Mouse (Mus musculus): ENCODE measurements around the gene Senp5. TPM values are rescaled to one million over a fixed set of nuclear protein-coding genes. Genes with fewer than 3 reads are reported as not detected.
A peak's percentile ranks its signal among the peaks of the same experiment; 100 is the strongest.

Senp5 gene
- 9.0 and 10.5 TPM in 2 replicates for polyA plus RNA-seq (2014; fragmentation: Nextera tagmentation; extraction: Ambion mirVana)

DNA sequence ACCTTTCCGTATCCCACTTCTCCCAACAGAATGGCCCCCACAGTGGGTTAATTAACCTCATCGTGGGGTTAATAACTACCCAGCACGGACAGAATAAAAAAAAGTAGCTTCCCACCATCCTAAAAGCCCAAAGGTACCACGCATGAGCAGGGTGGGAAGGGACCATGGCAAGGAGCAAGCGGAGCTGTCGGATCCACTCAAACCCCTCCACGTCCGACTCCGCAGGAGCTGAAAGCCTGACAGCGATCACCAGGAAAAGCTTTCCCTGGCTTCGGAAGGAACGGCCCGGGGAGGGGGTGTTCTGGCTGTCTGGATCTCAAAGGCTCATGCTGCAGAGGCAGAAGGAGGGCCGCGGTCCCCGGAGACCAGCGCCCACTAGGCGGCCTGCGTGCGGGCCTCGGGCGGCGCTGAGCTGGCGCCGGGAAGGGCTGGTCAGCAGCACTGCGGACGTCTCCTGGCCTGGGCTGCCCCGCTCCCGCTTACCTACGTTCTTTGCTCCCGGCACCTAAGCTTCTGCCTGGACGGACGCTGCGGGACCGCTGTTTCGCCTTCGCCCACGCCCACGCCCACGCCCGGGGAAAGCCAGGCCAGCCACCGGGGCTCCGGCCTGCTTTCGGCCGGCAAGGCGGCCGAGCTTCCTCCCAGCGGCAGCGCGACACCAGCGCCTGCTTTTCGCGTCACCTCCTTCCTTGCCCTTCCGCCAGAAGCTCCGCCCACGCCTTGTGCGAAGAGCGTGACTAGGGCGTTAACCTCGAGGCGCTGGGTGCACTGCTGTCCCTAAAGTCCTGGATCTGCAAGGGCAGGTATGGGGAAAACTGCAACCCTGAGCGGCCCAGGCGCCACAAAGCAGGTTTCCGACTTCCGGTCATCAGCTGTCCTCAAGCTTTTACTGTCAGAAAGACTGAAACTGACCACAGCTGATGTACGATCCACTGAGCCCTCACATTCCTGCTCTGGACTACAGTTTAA lies at the start of gene Senp5:
Gene Senp5, minus strand, starts transcription at position 779 of the 969 bp plus-strand sequence.
- peak; percentile 92 for ATAC-seq (replicated peaks; ENCODE audit: low FRiP score, low TSS enrichment, low read depth)
- Histone ChIP-seq H3K27me3 (replicated peaks; ENCODE audit: control insufficient read depth, insufficient read depth, low read length) (no peaks in the 10 kb centered on the region), H3K4me2 (ENCODE audit: low read length) (peak within 1 kb of the TSS; percentile 77), H3K4me1 (replicated peaks; ENCODE audit: control insufficient read depth, insufficient read depth, low read length) (peaks cover 14% of the 10 kb centered on the region), H3K36me3 (ENCODE audit: control insufficient read depth, insufficient read depth, low read length) (peaks cover 6% of the 10 kb centered on the region), H3K27ac (ENCODE audit: low read depth) (peak within 1 kb of the TSS; percentile 66), H3K9ac (ENCODE audit: low read length) (peak within 1 kb of the TSS; percentile 82), H3K9me3 (ENCODE audit: control insufficient read depth, low read length) (no peaks in the 10 kb centered on the region), H3K4me3 (ENCODE audit: low read depth, low read length) (peak within 1 kb of the TSS; percentile 85)
- DNase-seq (ENCODE audit: low spot score), result peak; percentile 91
- under 1% methylated on average over 66 of the region's 66 CpGs for WGBS

GRCm38 (mm10) chr16:32042367-32042766 lies 39.3 kb upstream of the Senp5 start:
- Histone ChIP-seq H3K4me3 (ENCODE audit: low read depth, low read length) (no peak overlapping the region), H3K9ac (ENCODE audit: low read length) (no peak overlapping the region), H3K27me3 (replicated peaks; ENCODE audit: control insufficient read depth, insufficient read depth, low read length) (no peaks in the 10 kb centered on the region), H3K27ac (ENCODE audit: low read depth) (no peak overlapping the region), H3K4me1 (replicated peaks; ENCODE audit: control insufficient read depth, insufficient read depth, low read length) (no peaks in the 10 kb centered on the region), H3K4me2 (ENCODE audit: low read length) (no peak overlapping the region), H3K36me3 (ENCODE audit: control insufficient read depth, insufficient read depth, low read length) (peaks cover 83% of the 10 kb centered on the region), H3K9me3 (ENCODE audit: control insufficient read depth, low read length) (no peaks in the 10 kb centered on the region)
- ATAC-seq (replicated peaks; ENCODE audit: low FRiP score, low TSS enrichment, low read depth), result no peak
- WGBS, result 93% methylated on average over 4 of the region's 4 CpGs
- DNase-seq (ENCODE audit: low spot score), result no peak

DNA sequence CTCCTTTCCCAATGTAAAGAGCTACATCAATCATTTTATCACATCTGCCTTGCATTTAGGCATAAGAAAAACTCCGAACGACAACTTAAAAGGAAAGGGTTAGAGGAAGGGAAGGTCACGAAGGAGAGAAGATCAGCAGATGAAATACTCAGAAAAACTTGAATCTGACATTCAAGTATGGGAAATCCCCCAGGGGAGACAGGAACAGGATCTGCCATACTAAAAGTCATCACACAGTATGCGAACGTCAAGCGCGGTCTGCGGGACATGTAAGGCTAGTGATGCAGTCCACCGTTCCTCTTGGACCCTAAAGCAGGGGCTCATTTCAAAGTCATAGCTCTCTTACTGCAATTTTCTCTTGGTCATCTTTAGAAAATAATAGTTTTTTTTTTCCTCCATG lies 16.6 kb upstream of the Senp5 start:
- Histone ChIP-seq H3K9me3 (ENCODE audit: control insufficient read depth, low read length) (no peaks in the 10 kb centered on the region), H3K27me3 (replicated peaks; ENCODE audit: control insufficient read depth, insufficient read depth, low read length) (no peaks in the 10 kb centered on the region), H3K4me1 (replicated peaks; ENCODE audit: control insufficient read depth, insufficient read depth, low read length) (no peaks in the 10 kb centered on the region), H3K4me3 (ENCODE audit: low read depth, low read length) (no peak overlapping the region), H3K4me2 (ENCODE audit: low read length) (no peak overlapping the region), H3K36me3 (ENCODE audit: control insufficient read depth, insufficient read depth, low read length) (peaks cover 90% of the 10 kb centered on the region), H3K9ac (ENCODE audit: low read length) (no peak overlapping the region), H3K27ac (ENCODE audit: low read depth) (no peak overlapping the region)
- ATAC-seq (replicated peaks; ENCODE audit: low FRiP score, low TSS enrichment, low read depth), result no peak
- no peak for DNase-seq (ENCODE audit: low spot score)
- WGBS, result 94% methylated on average over 9 of the region's 9 CpGs

DNA sequence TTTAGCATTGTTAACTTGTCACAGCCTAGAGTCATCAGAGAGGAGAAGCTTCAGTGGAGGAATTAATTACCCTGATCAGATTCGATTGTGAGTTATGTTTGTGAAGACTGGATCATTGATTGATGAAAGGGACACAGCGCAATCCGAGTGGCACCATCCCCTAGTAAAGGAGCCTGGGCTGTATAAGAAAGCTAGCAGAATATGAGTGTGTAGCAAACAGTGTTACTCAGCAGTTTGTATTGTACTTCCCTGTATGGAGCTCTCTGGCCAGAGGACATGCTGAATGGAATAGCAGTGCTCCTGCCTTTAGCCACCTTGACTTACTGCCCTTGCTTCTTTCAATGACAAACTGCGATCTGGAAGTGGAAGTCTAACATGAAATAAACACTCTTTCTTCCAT lies 7.2 kb upstream of the Senp5 start:
- Histone ChIP-seq H3K27ac (ENCODE audit: low read depth) (no peak overlapping the region), H3K9ac (ENCODE audit: low read length) (no peak overlapping the region), H3K9me3 (ENCODE audit: control insufficient read depth, low read length) (no peaks in the 10 kb centered on the region), H3K4me3 (ENCODE audit: low read depth, low read length) (no peak overlapping the region), H3K27me3 (replicated peaks; ENCODE audit: control insufficient read depth, insufficient read depth, low read length) (no peaks in the 10 kb centered on the region), H3K36me3 (ENCODE audit: control insufficient read depth, insufficient read depth, low read length) (peaks cover 9% of the 10 kb centered on the region; the same call in 1 of the 2 replicates), H3K4me1 (replicated peaks; ENCODE audit: control insufficient read depth, insufficient read depth, low read length) (no peaks in the 10 kb centered on the region), H3K4me2 (ENCODE audit: low read length) (no peak overlapping the region)
- ATAC-seq (replicated peaks; ENCODE audit: low FRiP score, low TSS enrichment, low read depth), result no peak
- DNase-seq (ENCODE audit: low spot score), result no peak
- 69% methylated on average over 4 of the region's 4 CpGs for WGBS

GRCm38 (mm10) chr16:32009913-32010312 lies 6.8 kb upstream of the Senp5 start:
- 27% methylated on average over 5 of the region's 5 CpGs for WGBS
- Histone ChIP-seq H3K9me3 (ENCODE audit: control insufficient read depth, low read length) (no peaks in the 10 kb centered on the region), H3K27me3 (replicated peaks; ENCODE audit: control insufficient read depth, insufficient read depth, low read length) (no peaks in the 10 kb centered on the region), H3K9ac (ENCODE audit: low read length) (no peak overlapping the region), H3K36me3 (ENCODE audit: control insufficient read depth, insufficient read depth, low read length) (peaks cover 7% of the 10 kb centered on the region; the same call in 1 of the 2 replicates), H3K4me1 (replicated peaks; ENCODE audit: control insufficient read depth, insufficient read depth, low read length) (no peaks in the 10 kb centered on the region), H3K4me2 (ENCODE audit: low read length) (no peak overlapping the region), H3K4me3 (ENCODE audit: low read depth, low read length) (no peak overlapping the region), H3K27ac (ENCODE audit: low read depth) (no peak overlapping the region)
- no peak for DNase-seq (ENCODE audit: low spot score)
- peak; percentile 65 for ATAC-seq (replicated peaks; ENCODE audit: low FRiP score, low TSS enrichment, low read depth)

DNA sequence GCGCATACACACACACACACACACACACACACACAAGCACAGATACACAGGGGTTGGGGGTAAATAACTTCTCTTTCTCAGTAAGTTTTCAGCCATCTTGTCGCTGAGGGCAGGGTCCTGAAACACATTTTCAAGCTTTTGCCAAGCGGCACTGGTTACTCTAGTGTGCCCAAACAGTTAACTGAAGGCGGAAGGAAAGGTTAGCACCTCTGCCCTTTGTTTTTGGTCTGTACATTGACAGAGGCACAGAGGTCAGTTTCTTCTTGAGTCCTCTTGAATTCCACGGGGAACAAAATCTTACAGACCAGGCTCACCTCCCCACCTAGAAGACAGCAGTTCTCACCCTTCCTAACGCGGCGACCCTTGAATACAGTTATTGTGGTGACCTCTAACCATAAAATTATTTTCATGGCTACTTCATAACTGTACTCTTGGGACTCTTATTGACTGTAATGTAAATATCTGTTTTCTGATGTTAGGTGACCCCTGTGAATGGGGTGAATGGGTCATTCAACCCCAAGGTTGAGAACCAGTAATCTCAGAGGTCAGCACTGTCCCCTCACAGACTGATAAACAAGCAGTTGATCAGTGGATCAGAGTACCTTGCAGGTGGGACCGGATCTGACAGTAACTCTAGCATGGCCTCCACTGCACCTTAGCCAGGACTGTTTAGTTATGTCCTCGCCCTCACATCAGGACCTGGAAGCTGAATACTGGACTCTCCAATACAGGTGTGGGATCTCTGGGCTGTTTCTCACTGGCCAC lies 5.6 kb upstream of the Senp5 start:
- peaks cover 6% of the 10 kb centered on the region; the same call in 1 of the 2 replicates for H3K36me3 ChIP-seq (ENCODE audit: control insufficient read depth, insufficient read depth, low read length)
- no peaks in the 10 kb centered on the region for H3K9me3 ChIP-seq (ENCODE audit: control insufficient read depth, low read length)
- ATAC-seq (replicated peaks; ENCODE audit: low FRiP score, low TSS enrichment, low read depth), result no peak
- no peaks in the 10 kb centered on the region for H3K27me3 ChIP-seq (replicated peaks; ENCODE audit: control insufficient read depth, insufficient read depth, low read length)
- 59% methylated on average over 10 of the region's 10 CpGs for WGBS
- peaks cover 1% of the 10 kb centered on the region; the same call in 1 of the 2 replicates for H3K4me1 ChIP-seq (replicated peaks; ENCODE audit: control insufficient read depth, insufficient read depth, low read length)
- H3K27ac ChIP-seq (ENCODE audit: low read depth), result no peak overlapping the region
- no peak overlapping the region for H3K9ac ChIP-seq (ENCODE audit: low read length)
- H3K4me2 ChIP-seq (ENCODE audit: low read length), result no peak overlapping the region
- H3K4me3 ChIP-seq (ENCODE audit: low read depth, low read length), result no peak overlapping the region
- no peak for DNase-seq (ENCODE audit: low spot score)

DNA sequence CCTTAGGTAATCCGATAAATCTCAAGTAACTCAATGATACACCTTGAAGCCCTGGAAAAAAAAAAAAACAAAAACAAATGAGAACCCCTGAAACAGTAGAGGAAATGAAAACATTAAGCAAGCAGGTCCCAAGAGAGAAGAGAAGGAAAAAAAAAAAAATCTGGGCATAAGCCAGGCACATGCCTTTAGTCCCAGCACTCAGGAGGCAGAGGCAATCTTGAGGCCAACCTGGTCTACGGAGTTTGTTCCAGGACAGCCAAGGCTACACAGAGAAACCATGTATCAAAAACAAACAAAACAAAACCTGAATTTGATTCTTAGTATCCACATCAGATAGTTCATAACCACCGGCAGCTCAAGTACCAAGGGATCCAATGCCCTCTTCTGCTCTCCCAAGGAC lies 1.6 kb upstream of the Senp5 start:
- peaks cover 14% of the 10 kb centered on the region for H3K4me1 ChIP-seq (replicated peaks; ENCODE audit: control insufficient read depth, insufficient read depth, low read length)
- no peaks in the 10 kb centered on the region for H3K27me3 ChIP-seq (replicated peaks; ENCODE audit: control insufficient read depth, insufficient read depth, low read length)
- no peak for ATAC-seq (replicated peaks; ENCODE audit: low FRiP score, low TSS enrichment, low read depth)
- 90% methylated on average over 3 of the region's 3 CpGs for WGBS
- no peaks in the 10 kb centered on the region; the same call in 1 of the 2 replicates for H3K36me3 ChIP-seq (ENCODE audit: control insufficient read depth, insufficient read depth, low read length)
- H3K4me2 ChIP-seq (ENCODE audit: low read length), result no peak overlapping the region
- no peak for DNase-seq (ENCODE audit: low spot score)
- no peak overlapping the region for H3K9ac ChIP-seq (ENCODE audit: low read length)
- no peaks in the 10 kb centered on the region for H3K9me3 ChIP-seq (ENCODE audit: control insufficient read depth, low read length)
- H3K4me3 ChIP-seq (ENCODE audit: low read depth, low read length), result no peak overlapping the region
- H3K27ac ChIP-seq (ENCODE audit: low read depth), result no peak overlapping the region

DNA sequence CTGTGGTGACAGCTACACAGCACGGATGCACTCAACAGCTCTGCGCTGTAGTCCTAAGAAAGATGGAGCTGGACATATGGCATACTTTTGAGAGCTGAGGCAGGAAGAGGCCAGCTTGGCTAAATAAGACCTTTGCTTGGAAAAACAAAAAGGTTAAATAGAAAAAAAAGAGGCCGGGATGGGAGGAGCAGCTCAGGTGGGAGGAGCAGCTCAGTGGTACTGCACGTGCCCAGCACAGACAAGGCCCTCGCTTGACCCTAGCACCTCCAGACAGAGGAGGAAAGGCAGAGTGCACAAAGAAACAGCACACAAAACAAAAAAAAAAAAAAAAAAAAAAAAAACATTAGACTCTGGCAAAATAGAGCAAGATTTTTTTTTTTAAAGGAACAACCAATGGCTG lies 6.7 kb downstream of the Senp5 start:
- H3K27me3 ChIP-seq (replicated peaks; ENCODE audit: control insufficient read depth, insufficient read depth, low read length), result no peaks in the 10 kb centered on the region
- H3K27ac ChIP-seq (ENCODE audit: low read depth), result no peak overlapping the region
- H3K36me3 ChIP-seq (ENCODE audit: control insufficient read depth, insufficient read depth, low read length), result peaks cover 11% of the 10 kb centered on the region
- H3K4me3 ChIP-seq (ENCODE audit: low read depth, low read length), result no peak overlapping the region
- ATAC-seq (replicated peaks; ENCODE audit: low FRiP score, low TSS enrichment, low read depth) (no peak), DNase-seq (ENCODE audit: low spot score) (no peak)
- no peaks in the 10 kb centered on the region for H3K9me3 ChIP-seq (ENCODE audit: control insufficient read depth, low read length)
- WGBS, result 86% methylated on average over 5 of the region's 5 CpGs
- no peaks in the 10 kb centered on the region for H3K4me1 ChIP-seq (replicated peaks; ENCODE audit: control insufficient read depth, insufficient read depth, low read length)
- no peak overlapping the region for H3K9ac ChIP-seq (ENCODE audit: low read length)
- no peak overlapping the region for H3K4me2 ChIP-seq (ENCODE audit: low read length)
